Mouse (Mus musculus) heart, embryonic 12.5 days (tissue): ENCODE results near the gene Pde4d. TPM values are rescaled to one million over a fixed set of nuclear protein-coding genes. Genes with fewer than 3 reads are reported as not detected.

Source experiments
- ATAC-seq: fragments of 200-750 bp; cut with Nextera tagmentation; 2 replicates; pipeline ENCODE4 v1.8.0; 2017; ENCODE audit warnings: moderate TSS enrichment, moderate library complexity; ENCODE audit not compliant: insufficient number of reproducible peaks, low FRiP score
- H3K27ac ChIP-seq: fragments of 300-500 bp; sonication (generic); 2 replicates; pipeline ENCODE4 v1.5.1; 2016; ENCODE audit warnings: mild to moderate bottlenecking, moderate library complexity; ENCODE audit not compliant: poor library complexity, severe bottlenecking
- H3K27me3 ChIP-seq: fragments of 300-500 bp; sonication (generic); replicated peaks from 2 replicates; pipeline ENCODE4 v1.6.1; 2016; ENCODE audit warnings: mild to moderate bottlenecking, moderate library complexity
- H3K36me3 ChIP-seq: fragments of 300-500 bp; sonication (generic); 2 replicates; pipeline ENCODE4 v1.6.1; 2016; ENCODE audit warnings: mild to moderate bottlenecking, moderate library complexity
- H3K4me1 ChIP-seq: fragments of 300-500 bp; sonication (generic); replicated peaks from 2 replicates; pipeline ENCODE4 v1.6.1; 2016; ENCODE audit warnings: mild to moderate bottlenecking
- H3K4me2 ChIP-seq: fragments of 300-500 bp; sonication (generic); 2 replicates; pipeline ENCODE4 v1.6.1; 2016; ENCODE audit warnings: mild to moderate bottlenecking, moderate library complexity
- H3K4me3 ChIP-seq: fragments of 300-500 bp; sonication (generic); 2 replicates; pipeline ENCODE4 v1.5.1; 2016; ENCODE audit warnings: mild to moderate bottlenecking
- H3K9ac ChIP-seq: fragments of 300-500 bp; sonication (generic); 2 replicates; pipeline ENCODE4 v1.6.1; 2016; ENCODE audit warnings: mild to moderate bottlenecking, moderate library complexity
- H3K9me3 ChIP-seq: fragments of 300-500 bp; sonication (generic); replicated peaks from 2 replicates; pipeline ENCODE4 v1.6.1; 2016; ENCODE audit warnings: mild to moderate bottlenecking, moderate library complexity
- WGBS: fragments of 180-500 bp; shearing (Covaris S2); methylation state at CpG from one replicate; pipeline ENCODE4 v1.1.7; 2016; 5-methylcytosine and 5-hydroxymethylcytosine counted together
- polyA plus RNA-seq: library from polyadenylated mRNA; unstranded; fragments of >200 nt; fragmentation: Nextera tagmentation; extraction: Ambion mirVana; gene quantifications from 2 replicates; pipeline ENCODE4 v1.2.1, GENCODE M21; 2016

Gene Pde4d
- polyA plus RNA-seq: 32.7 and 34.2 TPM in 2 replicates

DNA sequence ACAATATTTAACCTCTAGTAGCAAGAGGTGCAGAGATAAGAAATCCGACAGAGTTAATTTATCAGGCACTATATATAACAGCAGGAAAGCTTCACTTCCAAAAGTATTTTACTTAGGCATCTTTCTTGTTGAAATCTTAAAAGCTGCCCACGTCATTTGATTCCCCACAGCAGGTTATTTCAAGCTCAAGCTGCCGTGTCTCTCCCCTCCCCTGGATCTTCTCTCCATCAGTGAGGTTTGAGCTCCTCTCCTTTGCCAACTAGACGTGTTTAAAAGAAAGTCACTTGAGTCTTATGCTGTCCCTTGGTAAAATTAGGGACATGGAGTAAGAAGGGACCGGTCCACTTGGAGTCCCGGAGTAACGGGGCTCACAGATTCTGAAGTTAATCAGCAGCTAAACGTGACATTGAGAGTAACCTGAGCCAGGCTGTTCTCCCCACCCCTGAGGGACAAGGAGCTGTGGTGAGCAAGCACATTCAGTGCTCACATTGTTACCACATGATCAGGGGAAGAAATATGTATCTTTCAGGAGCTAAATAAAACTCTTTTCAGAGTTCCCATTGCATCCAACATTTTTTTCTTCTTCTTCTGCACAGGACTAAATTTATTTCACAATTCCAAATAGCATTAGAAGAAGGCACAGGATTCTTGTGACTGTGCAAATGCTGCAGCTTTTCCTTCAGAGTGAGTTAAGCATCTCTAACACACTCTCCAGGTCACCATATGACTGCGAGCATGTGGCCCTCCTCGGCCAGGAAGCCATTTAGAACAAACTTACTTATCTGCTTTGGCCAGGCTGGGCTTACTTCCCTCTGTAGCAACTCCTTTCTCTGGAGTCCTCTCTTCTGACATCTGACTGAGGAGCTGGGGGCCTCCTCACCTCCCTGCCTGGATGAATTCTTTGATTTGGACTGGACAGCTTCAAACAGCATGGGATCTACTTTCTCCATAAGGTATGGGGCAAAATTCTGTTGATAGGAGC, at the start of gene Pde4d:
Gene Pde4d, plus strand, starts transcription at position 833 of the 982 bp plus-strand sequence.
- H3K4me3 ChIP-seq: no peak within 1 kb of the TSS
- ATAC-seq: peak; percentile 68; the same call in 1 of the 2 replicates
- no peak within 1 kb of the TSS for H3K9ac ChIP-seq
- peak within 1 kb of the TSS; percentile 51; the same call in 1 of the 2 replicates for H3K27ac ChIP-seq
- H3K27me3 ChIP-seq: no peaks in the 10 kb centered on the region
- peak within 1 kb of the TSS; percentile 45 for H3K4me2 ChIP-seq
- no peaks in the 10 kb centered on the region for H3K36me3 ChIP-seq
- peaks cover 23% of the 10 kb centered on the region for H3K4me1 ChIP-seq
- 10% methylated on average over 10 of the region's 10 CpGs for WGBS
- H3K9me3 ChIP-seq: no peaks in the 10 kb centered on the region

GRCm38 (mm10) chr13:108403197-108403596, 46.6 kb upstream of the Pde4d start:
- no peak overlapping the region for H3K4me3 ChIP-seq
- no peaks in the 10 kb centered on the region for H3K36me3 ChIP-seq
- 88% methylated on average over 5 of the region's 5 CpGs for WGBS
- H3K27me3 ChIP-seq: no peaks in the 10 kb centered on the region
- ATAC-seq: no peak
- H3K9ac ChIP-seq: no peak overlapping the region
- H3K27ac ChIP-seq: no peak overlapping the region
- no peaks in the 10 kb centered on the region for H3K4me1 ChIP-seq
- H3K9me3 ChIP-seq: no peaks in the 10 kb centered on the region
- no peak overlapping the region for H3K4me2 ChIP-seq

- H3K36me3 ChIP-seq: no peaks in the 10 kb centered on the region
- no peak overlapping the region for H3K4me3 ChIP-seq
- no peak for ATAC-seq
- H3K4me2 ChIP-seq: no peak overlapping the region
- no peaks in the 10 kb centered on the region for H3K9me3 ChIP-seq
- 88% methylated on average over 4 of the region's 4 CpGs for WGBS
- H3K4me1 ChIP-seq: no peaks in the 10 kb centered on the region
- H3K27me3 ChIP-seq: no peaks in the 10 kb centered on the region
- no peak overlapping the region for H3K27ac ChIP-seq
- no peak overlapping the region for H3K9ac ChIP-seq
Observed at GRCm38 (mm10) chr13:108404372-108404771, 45.4 kb upstream of the Pde4d start.

DNA sequence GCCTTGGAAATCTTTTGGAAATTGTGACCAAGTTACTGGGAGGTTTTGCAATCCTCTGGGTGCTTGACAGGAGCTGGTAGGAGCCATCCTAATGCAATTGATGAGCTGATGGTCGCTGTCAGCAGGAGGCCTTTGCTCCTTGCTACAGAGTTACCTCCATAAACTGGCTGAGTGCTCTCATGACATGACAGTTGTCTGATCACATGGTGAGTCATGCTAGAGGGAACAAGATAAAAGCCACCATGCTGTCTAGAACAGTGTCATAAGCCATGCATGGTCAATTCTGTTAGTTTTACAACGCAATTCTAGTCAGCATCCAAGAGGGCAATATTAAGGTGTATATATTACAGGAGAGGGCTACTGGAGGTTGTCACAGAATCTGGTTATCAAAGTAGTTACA, 34.3 kb upstream of the Pde4d start:
- H3K36me3 ChIP-seq: no peaks in the 10 kb centered on the region
- 76% methylated on average over 2 of the region's 2 CpGs for WGBS
- no peaks in the 10 kb centered on the region for H3K27me3 ChIP-seq
- ATAC-seq: no peak
- no peak overlapping the region for H3K9ac ChIP-seq
- H3K27ac ChIP-seq: no peak overlapping the region
- no peak overlapping the region for H3K4me3 ChIP-seq
- H3K4me1 ChIP-seq: no peaks in the 10 kb centered on the region
- no peak overlapping the region for H3K4me2 ChIP-seq
- no peaks in the 10 kb centered on the region for H3K9me3 ChIP-seq

DNA sequence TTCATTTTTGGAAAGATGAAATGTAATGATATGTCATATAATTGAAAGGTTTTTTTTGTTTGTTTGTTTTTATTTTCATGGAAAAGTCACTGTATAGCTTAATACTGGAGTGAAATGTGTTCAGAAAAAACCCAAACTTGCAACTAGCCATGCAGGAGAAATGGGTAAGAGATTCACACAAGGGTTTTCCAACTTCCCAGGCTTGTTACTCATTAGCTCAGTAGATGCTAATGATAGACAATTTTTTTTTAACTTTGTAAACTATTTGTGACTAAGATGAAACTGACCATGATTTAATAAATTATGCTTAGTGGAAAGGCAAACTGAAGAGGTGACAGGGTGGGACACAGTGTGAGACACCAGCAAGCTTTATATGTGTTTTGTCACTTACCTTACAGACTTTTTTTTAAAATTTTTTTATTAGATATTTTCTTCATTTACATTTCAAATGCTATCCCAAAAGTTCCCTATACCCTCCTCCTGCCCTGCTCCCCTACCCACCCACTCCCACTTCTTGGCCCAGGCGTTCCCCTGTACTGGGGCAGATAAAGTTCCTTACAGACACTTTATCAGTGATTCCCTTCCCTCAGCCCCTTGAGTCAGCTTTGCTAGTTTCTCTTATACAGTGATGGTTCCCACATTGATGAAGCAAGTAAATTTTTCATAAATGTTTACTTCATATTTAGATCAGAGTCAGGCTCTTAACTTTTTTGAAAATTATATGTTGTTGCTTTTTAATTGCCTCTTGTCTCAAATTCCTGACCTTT, 30.8 kb upstream of the Pde4d start:
- ATAC-seq: no peak
- H3K9ac ChIP-seq: no peak overlapping the region
- no peaks in the 10 kb centered on the region for H3K36me3 ChIP-seq
- WGBS: 40% methylated on average over 1 of the region's 1 CpGs
- H3K27me3 ChIP-seq: no peaks in the 10 kb centered on the region
- H3K4me1 ChIP-seq: no peaks in the 10 kb centered on the region
- no peak overlapping the region for H3K4me3 ChIP-seq
- no peak overlapping the region for H3K4me2 ChIP-seq
- H3K27ac ChIP-seq: no peak overlapping the region
- no peaks in the 10 kb centered on the region for H3K9me3 ChIP-seq

GRCm38 (mm10) chr13:108426322-108426721, 23.4 kb upstream of the Pde4d start:
- Histone ChIP-seq H3K36me3 (no peaks in the 10 kb centered on the region), H3K27me3 (no peaks in the 10 kb centered on the region), H3K9ac (no peak overlapping the region), H3K4me1 (no peaks in the 10 kb centered on the region; the same call in 1 of the 2 replicates), H3K27ac (no peak overlapping the region), H3K9me3 (no peaks in the 10 kb centered on the region), H3K4me3 (no peak overlapping the region), H3K4me2 (no peak overlapping the region)
- WGBS: 78% methylated on average over 5 of the region's 5 CpGs
- no peak for ATAC-seq

DNA sequence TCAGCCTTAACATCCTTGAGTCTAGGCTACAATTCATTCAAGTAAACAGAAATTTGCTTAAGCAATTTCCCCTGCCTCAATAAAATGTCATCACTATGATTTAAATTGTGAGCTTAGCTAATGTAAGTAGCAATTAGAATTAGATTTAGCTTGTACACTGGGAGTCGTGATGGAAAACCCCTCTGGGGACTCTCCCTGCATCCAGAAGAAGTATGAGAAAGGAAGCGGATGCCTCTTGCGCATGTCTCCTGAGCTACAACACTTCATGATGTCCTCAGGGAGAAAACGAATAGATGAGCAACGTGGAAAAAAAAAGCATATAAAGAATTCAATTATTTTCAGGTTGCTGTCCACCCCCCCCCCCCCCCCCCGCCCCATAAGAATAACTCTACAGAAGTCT, 20.9 kb upstream of the Pde4d start:
- Histone ChIP-seq H3K27ac (no peak overlapping the region), H3K4me1 (no peaks in the 10 kb centered on the region; the same call in 1 of the 2 replicates), H3K4me3 (no peak overlapping the region), H3K4me2 (no peak overlapping the region), H3K9ac (no peak overlapping the region), H3K9me3 (no peaks in the 10 kb centered on the region), H3K27me3 (no peaks in the 10 kb centered on the region), H3K36me3 (no peaks in the 10 kb centered on the region)
- 82% methylated on average over 6 of the region's 6 CpGs for WGBS
- no peak for ATAC-seq

- Histone ChIP-seq H3K4me1 (no peaks in the 10 kb centered on the region; the same call in 1 of the 2 replicates), H3K4me2 (no peak overlapping the region), H3K27me3 (no peaks in the 10 kb centered on the region), H3K36me3 (no peaks in the 10 kb centered on the region), H3K9me3 (no peaks in the 10 kb centered on the region), H3K27ac (no peak overlapping the region), H3K4me3 (no peak overlapping the region), H3K9ac (no peak overlapping the region)
- ATAC-seq: no peak
- WGBS: 63% methylated on average over 2 of the region's 2 CpGs
Observed at GRCm38 (mm10) chr13:108429623-108430022, 20.1 kb upstream of the Pde4d start.

- no peaks in the 10 kb centered on the region; the same call in none of the 2 replicates for H3K4me1 ChIP-seq
- H3K36me3 ChIP-seq: no peaks in the 10 kb centered on the region
- no peaks in the 10 kb centered on the region for H3K27me3 ChIP-seq
- no peak overlapping the region for H3K4me2 ChIP-seq
- no peak overlapping the region for H3K4me3 ChIP-seq
- H3K27ac ChIP-seq: no peak overlapping the region
- no peak overlapping the region for H3K9ac ChIP-seq
- no peaks in the 10 kb centered on the region for H3K9me3 ChIP-seq
- 83% methylated on average over 3 of the region's 3 CpGs for WGBS
- no peak for ATAC-seq
Observed at GRCm38 (mm10) chr13:108431776-108432175, 18.0 kb upstream of the Pde4d start.

DNA sequence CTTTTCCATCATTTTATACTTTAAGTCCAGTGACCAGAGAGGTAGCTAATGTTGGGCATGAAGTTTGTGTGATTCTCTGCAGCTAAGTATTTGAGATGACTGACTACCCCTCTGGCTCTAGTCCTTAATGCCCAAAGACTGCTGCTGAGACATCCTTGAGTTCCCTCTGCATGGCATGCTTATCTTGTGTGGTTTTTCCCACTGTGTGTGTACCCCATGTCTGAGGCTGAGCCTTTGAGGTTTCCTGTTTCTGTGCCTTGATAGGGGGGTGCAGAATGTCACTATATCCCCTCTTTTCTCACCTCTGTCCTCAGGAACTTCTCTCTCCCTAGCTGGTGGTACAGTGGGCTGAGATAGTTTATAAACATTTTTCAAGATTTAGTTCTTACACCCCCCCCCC, 14.1 kb upstream of the Pde4d start:
- no peaks in the 10 kb centered on the region; the same call in 1 of the 2 replicates for H3K4me1 ChIP-seq
- H3K4me2 ChIP-seq: no peak overlapping the region
- H3K4me3 ChIP-seq: no peak overlapping the region
- no peaks in the 10 kb centered on the region for H3K27me3 ChIP-seq
- H3K36me3 ChIP-seq: no peaks in the 10 kb centered on the region
- H3K9me3 ChIP-seq: no peaks in the 10 kb centered on the region
- no peak for ATAC-seq
- H3K9ac ChIP-seq: no peak overlapping the region
- no peak overlapping the region for H3K27ac ChIP-seq

DNA sequence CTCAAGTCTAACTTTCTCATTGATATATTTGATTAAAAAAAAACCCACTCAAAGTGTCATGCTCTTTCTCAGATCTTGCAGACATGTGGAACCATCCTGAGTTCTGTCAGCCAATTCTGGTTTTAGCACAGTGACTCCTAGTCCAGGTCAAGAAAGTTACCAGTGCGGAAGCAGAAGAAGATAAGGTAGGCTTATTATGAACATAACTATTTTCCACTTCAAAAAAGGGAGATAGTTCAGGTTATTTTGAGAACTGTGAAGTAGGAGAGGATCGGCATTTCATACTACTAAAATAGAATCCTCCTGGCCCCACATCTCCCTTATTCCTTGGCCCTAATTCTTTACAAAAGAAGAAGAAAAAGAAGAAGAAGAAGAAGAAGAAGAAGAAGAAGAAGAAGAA, 12.3 kb upstream of the Pde4d start:
- Histone ChIP-seq H3K9me3 (no peaks in the 10 kb centered on the region), H3K4me3 (no peak overlapping the region), H3K27ac (no peak overlapping the region), H3K36me3 (no peaks in the 10 kb centered on the region), H3K27me3 (no peaks in the 10 kb centered on the region), H3K4me1 (no peaks in the 10 kb centered on the region; the same call in 1 of the 2 replicates), H3K4me2 (no peak overlapping the region), H3K9ac (no peak overlapping the region)
- WGBS: 35% methylated on average over 2 of the region's 2 CpGs
- no peak for ATAC-seq
